Mouse (Mus musculus) activated CD4-positive, CD25-positive, alpha-beta regulatory T cell (primary cell): ENCODE results near the gene Tmsb15l. TPM values are rescaled to one million over a fixed set of nuclear protein-coding genes. Genes with fewer than 3 reads are reported as not detected.

Source experiments
- polyA plus RNA-seq, 2 experiments: library from polyadenylated mRNA; unstranded; fragments of 100-300 nt; shearing (Covaris generic); gene quantifications; one replicate each; pipeline ENCODE4 v1.2.1; 2017

The Tmsb15l gene
- polyA plus RNA-seq: 1 to 10 TPM; 2.0 to 2.4 TPM

DNA sequence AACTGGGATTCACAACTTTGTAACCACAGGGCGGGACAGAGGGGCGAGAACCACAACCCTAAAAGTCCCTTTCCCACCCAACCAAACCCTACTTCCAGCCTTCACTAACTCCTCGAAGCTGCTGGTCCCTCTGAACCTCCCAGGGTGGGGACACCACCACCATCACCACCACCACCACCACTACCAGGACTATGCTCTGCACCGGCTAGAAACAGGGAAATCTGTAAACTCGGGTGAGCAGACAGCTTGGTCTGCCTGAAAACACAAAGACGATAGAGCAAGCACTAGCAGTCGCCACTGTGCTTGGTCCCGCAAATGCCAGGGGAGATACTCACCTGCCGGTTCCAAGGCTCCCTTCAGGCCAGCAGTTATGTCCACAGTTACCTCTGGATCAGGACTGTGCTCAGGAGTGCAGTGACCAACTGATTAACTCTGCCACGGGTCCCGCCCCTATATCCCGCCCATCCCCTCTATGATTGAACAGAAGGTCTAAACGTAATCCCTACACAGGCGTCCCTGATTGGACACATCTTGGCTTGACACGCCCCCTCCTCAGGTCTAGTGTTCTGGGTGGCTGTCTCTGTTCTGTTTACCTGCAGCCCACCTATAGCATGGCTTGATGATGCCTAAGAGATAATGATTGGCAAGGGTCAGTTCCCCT, at the start of gene Tmsb15l, which contains the start of gene Tmsb15b1:
Gene Tmsb15l, minus strand, starts transcription at position 446 of the 661 bp plus-strand sequence.
Gene Tmsb15b1, minus strand, starts transcription at position 451 of the 661 bp plus-strand sequence.

DNA sequence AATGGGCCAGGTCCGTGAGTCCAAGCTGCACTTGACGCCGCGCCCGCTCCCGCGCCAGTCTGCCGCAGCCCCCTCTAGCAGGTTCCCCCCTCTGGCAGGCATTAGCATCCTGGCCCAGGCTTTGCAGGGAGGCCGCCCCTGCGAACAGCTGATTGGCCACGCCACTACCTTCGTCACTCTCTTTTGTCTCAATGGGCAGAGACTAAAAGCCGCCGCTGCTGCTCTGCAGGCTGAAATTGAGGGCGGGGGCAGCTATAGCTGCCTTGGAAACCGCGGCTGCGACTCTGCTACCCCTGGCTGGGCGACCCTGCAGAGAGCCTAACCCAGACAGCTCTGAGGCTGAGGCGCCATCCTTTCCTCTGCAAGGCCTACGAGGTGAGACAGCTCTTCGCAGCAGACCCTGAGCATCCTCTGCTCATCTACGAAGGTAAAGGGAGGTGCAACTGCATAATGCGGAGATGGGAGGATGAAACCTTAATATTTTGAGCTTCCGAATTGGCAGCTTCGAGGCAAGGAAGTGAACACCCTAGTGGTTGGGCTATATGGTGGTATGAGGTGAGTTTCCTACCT, 16.4 kb upstream of the Tmsb15l start, which contains the start of gene Zcchc18:
Gene Zcchc18, plus strand, starts transcription at position 178 of the 570 bp plus-strand sequence.

DNA sequence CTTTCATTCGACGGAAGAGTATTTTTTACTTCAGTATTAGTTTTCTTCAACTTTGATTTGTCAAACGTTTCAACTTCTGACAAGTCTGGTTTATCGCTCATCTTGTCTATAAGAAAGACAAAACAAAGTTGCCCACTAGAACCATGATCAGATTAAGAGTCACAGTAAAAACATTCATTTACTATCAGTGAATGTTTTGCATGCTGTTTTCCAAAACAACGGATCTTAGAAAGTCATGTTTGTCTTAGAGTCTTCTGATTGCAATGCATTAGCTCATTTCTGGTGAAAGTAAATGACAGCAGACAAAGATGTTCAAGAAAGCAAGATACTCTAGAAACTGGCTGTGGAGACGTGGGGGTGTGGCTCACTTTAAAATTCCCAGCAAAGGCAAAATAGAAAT, 1.3 kb downstream of the Tmsb15l start, which contains the start of gene Tmsb15b2:
Gene Tmsb15b2, minus strand, starts transcription at position 101 of the 400 bp plus-strand sequence.

DNA sequence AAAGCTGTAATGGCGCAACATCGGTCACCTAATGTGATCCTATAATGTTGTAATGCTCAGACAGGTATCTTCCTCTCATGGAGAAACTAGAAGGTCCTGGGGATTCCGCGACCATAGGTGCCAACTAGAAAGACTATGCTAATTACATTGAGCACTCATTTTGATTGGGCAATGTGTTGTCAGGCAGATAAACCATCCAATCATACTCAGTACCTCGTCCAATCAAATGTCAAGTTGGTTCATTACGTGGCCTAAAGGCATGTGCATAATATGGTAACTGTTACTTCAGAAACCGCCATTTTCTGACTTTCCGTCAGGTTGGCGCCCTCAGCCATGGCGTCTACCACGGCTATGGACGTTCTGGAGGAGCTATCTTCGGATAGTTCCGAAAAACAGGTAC, 49.6 kb downstream of the Tmsb15l start, which contains the start of gene H2bfm:
Gene H2bfm, plus strand, starts transcription at position 295 of the 400 bp plus-strand sequence.

Other genes with a start within 250 kb of the Tmsb15l start
- gene Morf4l2, start 233.2 kb downstream of the Tmsb15l start, polyA plus RNA-seq: 10 to 100 TPM; 79.5 to 99.9 TPM
- not detected for gene Glra4, start 196.7 kb downstream of the Tmsb15l start, polyA plus RNA-seq
- gene Plp1, start 154.2 kb downstream of the Tmsb15l start, polyA plus RNA-seq: 1 to 10 TPM; 1.1 to 1.2 TPM
- gene Rab9b, start 108.1 kb downstream of the Tmsb15l start, polyA plus RNA-seq: not detected
- not detected for gene H2bfm, start 49.5 kb downstream of the Tmsb15l start, polyA plus RNA-seq
- gene Tmsb15b2, start 1.4 kb downstream of the Tmsb15l start, polyA plus RNA-seq: 10 to 100 TPM; 52.0 to 67.4 TPM
- 10 to 100 TPM; 31.1 to 36.3 TPM for gene Tmsb15b1, start within 50 bp of the Tmsb15l start, polyA plus RNA-seq
- 10 to 100 TPM; 35.8 to 43.0 TPM for gene Zcchc18, start 16.3 kb upstream of the Tmsb15l start, polyA plus RNA-seq
- gene Slc25a53, start 61.4 kb upstream of the Tmsb15l start, polyA plus RNA-seq: 10 to 100 TPM in 1 of 2 experiments, 1 to 10 TPM in 1; 9.9 to 18.6 TPM
- gene Fam199x, start 72.7 kb upstream of the Tmsb15l start, polyA plus RNA-seq: 1 to 10 TPM; 4.2 to 5.0 TPM
- not detected for gene Esx1, start 145.2 kb upstream of the Tmsb15l start, polyA plus RNA-seq